Mouse (Mus musculus) ZHBTc4 (cell line): ENCODE measurements around the gene Lmntd1.

Source experiments
- DNase-seq: peaks from one replicate; pipeline ENCODE4 v3.0.0-alpha.2; 2011; ENCODE audit warnings: low read depth, low spot score

Lmntd1 gene

DNA sequence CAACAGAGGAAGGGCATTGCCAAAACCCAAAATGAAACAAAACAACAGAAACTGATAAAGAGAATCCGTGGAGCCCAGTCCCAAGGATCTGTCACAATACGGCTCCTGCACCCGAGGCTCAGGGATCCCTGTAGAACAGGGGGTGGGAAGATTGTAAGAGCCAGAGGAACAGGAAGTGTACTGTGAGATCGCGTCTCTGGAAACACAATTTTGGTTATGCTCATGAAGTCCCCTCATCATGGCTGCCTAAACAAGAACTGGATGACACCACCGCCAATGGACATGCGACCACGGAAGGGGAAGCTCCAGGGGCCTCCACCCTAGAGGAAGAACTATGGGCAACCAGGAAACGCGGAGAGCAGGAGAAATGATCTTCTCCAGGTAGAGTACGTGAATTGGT, 271.3 kb downstream of the Lmntd1 start:
- no peak for DNase-seq

DNA sequence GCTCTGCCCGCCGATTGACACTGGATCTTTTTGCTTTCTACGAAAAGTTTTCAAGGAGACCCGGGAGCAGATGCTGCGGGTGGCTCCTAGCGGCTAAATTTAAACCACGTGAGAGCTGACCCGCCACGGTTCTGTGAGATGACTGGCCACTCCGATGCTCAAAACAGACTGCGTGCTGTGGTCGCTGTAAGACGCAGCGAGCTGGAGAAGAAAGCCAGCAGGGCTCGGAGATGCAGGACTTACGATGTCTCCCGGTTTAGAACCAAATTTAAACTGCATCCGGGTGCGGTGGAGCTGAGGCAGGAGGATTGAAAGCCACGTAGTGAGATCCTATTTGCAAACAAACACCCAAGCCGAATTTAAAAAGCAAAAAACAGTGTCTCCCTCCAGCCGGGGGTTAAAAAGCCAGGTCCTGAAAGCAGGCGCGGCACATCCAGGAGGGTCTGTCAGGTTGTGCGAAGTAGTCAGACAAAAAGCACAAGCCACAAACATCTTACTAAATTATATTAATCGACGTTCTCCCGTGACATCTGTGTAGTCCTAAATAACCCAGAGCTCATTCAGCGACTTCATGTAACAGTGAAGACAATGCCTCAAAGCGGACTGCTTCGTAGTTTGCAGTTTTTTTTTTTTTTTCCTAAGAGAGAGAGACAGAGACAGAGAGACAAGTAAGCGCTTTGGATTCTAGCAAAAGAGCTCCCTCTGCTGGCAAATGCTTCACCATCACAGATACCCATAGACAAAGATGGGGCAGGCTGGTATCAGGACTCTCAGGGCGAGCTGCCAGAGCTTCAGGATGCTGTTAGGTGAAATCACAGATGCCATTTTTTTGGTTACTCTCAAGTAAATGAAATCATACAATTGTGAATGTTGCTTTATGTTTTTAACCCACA, 272.6 kb downstream of the Lmntd1 start:
- peak; percentile 91 for DNase-seq

DNA sequence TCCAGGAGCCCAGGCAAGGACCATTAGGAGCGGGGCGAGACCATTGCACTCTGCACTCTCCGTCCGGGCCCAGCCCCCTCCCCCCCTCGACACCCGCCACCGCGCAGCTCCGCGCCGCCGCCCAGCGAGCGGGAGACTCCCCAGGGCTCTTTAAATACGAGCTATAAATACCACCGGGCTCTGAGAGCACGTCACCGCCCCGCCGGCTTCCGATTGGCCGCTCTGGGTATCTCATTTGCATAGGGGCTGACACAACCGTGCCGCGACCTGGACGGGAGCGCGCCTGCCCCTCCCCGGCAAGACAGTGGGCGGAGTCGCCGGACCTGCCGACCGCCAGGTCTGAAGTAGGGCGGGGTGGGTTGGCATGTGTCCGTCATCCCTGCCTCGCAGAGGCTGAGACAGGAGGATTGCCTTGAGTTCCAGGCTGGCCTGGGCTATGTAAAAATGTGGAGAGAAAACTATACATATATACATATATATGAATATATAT, 273.4 kb downstream of the Lmntd1 start:
- DNase-seq = peak; percentile 99

GRCm38 (mm10) chr6:145339956-145340656, 274.0 kb downstream of the Lmntd1 start:
- peak; percentile 92 for DNase-seq

DNA sequence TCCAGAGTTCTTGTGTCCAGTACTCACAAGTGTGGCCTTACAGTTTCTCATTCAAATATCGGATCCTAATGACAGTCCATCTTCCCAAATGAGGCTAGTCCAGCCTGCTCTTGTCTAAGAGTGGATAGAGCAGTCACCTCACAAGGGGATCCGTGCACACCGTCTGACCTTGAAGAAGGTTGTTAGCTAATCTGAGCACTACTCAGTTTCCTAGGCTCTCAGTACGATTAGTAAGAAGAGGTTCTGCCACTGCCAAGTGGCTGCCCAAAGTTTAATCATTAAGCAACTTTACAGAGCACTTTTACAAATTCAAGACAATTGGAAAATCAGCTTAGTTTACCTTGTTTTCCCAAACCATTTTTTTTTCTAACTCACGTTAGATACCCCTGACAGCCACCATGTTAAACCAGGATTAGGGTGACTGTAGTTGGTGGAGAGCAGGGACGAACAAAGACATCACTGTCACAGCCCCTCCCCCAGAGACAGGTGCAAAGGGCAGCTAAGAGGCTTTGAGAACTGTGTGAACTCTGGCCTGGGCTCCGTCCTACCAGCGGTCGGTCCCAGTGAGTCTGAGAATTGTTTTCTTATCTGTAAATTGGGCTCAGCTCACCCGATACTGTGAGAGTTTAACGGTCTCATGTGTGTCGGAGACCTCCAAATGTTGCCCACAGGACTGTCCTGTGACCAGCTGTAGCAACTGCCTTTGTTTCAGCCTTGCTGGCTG, 275.4 kb downstream of the Lmntd1 start:
- peak; percentile 42 for DNase-seq

DNA sequence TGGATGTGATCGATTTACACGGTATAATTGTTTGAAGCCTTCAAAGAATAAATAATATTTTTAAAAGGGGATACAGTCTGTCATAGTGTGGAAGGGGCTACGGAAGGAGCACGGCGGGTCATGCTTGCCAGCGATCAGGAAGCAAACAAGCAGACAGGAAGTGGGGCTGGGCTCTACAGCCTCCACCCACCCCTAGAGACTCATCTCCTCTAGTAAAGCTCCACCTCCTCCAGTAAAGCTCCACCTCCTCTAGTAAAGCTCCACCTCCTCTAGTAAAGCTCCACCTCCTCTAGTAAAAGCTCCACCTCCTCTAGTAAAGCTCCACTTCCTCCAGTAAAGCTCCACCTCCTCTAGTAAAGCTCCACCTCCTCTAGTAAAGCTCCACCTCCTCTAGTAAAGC, 276.6 kb downstream of the Lmntd1 start:
- DNase-seq = peak; percentile 36

DNA sequence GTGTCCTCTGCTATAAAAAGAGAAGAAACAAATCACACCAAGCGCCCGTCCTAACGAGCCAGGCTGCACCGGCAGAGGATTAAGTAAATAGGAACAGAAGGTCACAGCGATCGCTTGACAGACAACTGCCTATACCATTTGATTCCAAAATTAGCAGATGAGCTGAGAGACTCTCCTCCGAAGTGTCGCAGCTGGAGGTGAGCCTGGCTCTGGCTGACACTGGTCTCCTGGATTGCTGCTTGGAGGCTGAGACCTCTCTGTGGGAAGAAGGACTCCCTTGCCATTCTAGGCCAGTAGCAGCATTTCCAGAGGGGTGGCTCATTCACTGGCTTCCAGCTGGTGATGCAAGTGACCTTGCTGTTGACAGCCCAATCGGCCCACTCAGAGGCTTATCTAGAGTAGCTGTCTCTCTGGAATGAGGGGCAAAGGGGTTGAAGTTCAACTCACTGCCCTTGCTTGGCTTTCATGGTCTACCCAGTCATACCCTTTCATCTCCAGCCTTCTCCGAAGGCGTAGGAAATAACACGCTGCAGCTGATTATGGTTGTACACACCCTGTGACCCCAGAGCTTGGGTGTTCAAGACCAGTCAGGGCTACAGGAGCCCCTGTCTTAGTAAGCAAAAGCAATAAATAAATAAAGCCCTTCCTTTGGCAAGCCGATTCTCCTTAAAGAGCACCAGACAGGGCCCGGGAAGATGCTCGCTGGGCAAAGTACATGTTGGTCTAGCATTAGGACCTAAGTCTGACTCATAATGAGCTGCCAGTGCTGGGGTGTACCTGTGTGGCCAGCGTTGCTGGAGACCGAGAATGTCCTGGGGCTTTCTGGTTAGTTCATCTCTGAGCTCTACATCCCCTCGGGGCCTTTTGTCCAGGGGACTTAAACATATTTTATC, 278.0 kb downstream of the Lmntd1 start:
- no peak for DNase-seq

DNA sequence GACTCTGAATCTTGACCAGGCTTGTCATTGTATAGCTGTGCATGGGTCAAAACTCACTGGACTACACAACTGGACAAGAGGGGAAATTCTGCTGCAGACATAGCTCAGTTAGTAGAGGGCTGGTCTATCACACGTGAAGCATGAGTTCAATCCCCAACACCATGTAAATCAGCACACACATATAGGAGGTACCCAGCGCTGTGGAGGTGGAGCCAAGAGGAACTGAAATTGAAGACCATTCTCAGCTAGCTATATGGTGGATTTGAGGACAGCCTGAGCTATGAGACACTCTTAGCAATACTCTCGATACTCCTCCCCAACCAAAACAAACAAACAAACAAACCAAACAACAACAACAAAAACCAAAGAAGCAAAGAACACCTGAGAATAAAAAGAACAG, 279.9 kb downstream of the Lmntd1 start:
- no peak for DNase-seq

DNA sequence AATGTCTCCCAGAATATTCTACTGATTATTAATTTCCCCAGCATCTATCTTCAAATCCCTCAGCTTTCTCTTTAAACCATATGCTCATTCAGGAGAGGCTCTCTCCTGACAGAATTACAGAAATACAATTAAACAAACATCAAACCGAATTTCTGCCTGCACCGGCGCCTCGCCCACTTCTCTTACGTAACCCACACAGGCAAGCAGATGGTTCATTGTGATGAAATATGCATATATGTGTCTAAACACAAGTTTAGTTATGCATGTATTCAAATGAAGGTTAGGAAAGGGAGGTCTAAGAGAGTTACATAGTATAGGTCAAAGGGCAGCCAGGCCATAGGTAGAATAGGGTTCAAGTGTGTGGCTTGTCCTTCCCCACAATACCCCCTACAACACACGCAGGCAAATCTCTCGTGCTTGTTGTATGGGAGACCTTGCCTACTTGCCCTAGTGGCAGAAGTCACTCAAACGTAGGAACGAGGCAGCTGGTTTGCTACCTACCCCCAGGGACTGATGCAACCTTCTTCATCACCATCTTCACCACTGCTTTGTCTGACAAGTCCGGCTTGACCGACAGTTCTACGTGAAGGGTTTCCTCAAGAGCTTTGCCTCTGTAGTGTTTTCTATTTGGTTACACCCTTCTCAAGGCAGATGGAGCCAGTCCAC, 287.8 kb downstream of the Lmntd1 start:
- DNase-seq = no peak

- no peak for DNase-seq
These were observed 289.0 kb downstream of the Lmntd1 start for GRCm38 (mm10) chr6:145325095-145325494.

DNA sequence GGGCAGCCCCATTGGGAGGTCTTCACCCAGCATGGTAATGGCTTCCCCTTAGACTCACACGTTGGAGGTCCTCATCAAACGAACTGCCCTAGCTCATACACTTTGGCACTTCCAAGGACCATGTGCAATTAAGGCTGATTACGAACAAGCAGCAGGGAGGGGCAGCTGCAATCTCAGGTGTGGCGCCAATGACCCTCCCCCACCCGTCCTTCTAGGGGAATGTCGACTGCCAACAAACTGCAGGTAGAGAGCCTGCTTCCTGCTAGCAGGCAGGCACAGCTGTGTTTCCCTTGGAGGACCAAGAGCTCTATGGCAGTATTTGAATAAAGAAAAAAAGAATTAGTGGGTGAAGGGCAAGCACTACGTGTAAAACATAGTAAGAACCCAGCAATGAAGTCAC, 289.6 kb downstream of the Lmntd1 start:
- DNase-seq = no peak

DNA sequence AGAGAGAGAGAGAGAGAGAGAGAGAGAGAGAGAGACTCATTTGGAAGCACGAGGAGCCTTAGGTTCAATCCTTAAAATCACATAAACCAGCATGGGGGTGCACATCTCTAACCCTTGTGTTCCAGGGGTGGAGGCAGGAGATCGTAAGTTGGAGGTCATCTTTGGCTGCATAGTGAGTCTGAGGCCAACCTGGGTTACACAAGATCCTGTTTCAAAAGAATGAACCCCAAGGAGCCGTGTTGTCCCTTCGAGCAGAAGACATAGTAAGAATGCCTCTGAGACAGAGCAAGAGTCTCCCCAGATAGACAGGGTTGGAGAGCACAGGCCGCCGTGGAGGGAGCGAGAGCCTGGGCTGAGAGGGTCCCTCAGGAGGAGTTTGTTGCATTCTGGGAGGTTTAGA, 291.9 kb downstream of the Lmntd1 start:
- no peak for DNase-seq

GRCm38 (mm10) chr6:145320156-145320555, 294.0 kb downstream of the Lmntd1 start:
- no peak for DNase-seq
